Mouse (Mus musculus) 3134 (cell line): Measurements from ENCODE around the gene Uba3.

ENCODE experiments used
- DNase-seq: peaks from one replicate; pipeline ENCODE4 v3.0.0-alpha.2; 2011; ENCODE audit warnings: low spot score; ENCODE audit not compliant: insufficient read length; ENCODE audit errors: extremely low read depth

Gene Uba3

DNA sequence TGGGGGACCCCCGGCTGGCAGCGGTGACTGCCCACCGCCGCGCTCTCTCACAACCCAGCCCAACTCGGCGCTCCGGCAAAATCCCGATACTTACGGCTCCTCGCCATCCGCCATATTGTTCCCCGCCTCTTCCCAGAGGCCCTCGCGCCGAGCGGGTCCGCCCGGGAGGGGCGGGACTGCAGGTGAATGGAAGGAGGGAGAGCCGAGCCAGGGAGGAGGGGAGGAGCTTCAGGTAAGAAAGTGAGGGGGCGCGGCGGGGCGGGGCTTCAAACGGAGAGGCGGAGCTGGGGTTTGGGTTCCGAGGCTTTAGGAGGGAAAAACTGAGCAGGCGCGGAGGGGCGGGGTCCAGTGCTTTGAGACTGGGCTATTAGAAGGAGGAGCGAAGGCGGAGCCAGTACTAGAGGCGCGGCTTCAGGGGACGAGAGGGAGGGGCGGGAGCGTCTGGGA lies at the start of gene Uba3:
Uba3 (minus strand) TSS at position 209 of the 447 bp plus-strand sequence.
- peak; percentile 99 for DNase-seq

GRCm38 (mm10) chr6:97252711-97253221 lies 47.3 kb upstream of the Uba3 start, which contains the start of gene Lmod3:
Gene Lmod3, minus strand, starts transcription at chr6:97252759.
- no peak for DNase-seq

DNA sequence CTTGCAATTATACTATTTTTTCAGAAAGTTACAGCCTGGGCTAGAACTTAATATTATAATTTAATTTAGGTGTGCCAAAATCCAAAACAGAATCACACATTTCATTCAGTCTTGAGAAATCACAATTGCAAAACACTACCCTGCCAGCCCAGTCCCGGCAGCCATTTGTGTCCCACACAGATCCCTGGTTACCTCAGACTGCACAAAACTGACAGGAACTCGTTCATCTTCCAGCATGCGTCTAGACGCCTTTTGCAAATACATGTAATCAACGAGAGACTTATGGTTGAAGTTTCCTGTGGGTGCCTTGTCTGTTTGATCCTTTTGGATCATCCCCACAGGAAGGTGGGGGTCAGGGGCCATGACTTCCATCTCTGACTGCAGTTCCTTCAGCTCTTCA lies 46.6 kb upstream of the Uba3 start:
- DNase-seq = no peak

GRCm38 (mm10) chr6:97250966-97251365 lies 45.5 kb upstream of the Uba3 start:
- no peak for DNase-seq

- no peak for DNase-seq
Observed at GRCm38 (mm10) chr6:97245200-97245599, 39.8 kb upstream of the Uba3 start.

DNA sequence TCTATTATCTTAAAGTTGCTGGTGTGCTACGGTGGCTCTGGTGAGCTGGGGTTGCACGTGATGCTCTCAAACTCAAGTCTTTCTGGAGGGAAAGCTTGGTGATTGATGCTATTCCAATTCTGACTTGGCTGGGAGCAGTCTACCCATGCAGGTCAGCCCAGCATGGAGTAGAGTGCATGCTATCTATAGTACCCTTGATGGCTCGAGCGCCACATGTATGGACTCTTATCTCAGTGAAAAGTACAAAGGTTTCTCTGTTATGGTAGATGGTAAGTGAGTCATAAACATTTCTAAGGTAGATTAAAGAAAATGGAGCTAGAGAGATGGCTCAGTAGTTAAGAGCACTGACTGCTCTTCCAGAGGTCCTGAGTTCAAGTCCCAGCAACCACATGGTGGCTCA lies 37.1 kb upstream of the Uba3 start:
- DNase-seq = no peak

DNA sequence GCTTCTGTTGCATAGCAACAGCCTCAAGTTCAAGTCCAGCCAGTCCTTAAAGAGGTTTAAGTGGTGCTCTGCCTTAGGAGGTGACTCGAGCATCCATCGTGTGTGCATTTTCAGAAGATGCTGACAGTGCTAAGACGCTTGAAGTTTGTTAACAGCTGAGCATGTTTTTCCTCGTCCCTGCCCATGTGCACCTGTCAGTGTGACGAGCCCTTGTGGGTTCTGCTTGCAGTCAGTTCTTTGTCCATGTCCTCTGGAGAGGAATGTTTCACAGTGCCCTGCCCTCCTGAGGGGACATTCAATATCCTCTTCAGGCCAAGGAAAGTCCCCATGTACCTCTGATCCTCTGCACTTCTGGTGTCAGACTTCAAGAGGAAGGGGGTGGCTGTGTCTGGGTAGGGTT lies 34.6 kb upstream of the Uba3 start:
- DNase-seq = no peak

DNA sequence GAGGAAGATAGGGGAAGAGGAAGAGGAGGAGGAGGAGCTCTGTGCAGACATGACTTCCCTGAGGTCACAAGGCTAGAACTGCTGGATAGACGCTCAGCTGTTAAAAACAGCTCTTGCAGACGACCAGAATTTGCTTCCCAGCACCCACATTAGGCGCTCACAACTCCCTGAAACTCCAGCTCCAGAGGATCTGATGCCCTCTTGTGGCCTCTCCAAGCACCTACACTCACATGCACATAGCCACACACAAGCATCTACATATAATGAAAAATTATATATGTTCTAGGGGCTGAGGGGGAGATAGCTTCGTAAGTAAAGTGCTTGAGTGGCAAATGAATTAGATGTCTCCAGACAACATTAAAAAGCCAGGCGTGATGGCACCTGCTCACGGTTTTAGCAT lies 33.9 kb upstream of the Uba3 start:
- DNase-seq = no peak

GRCm38 (mm10) chr6:97236088-97236487 lies 30.6 kb upstream of the Uba3 start:
- no peak for DNase-seq

DNA sequence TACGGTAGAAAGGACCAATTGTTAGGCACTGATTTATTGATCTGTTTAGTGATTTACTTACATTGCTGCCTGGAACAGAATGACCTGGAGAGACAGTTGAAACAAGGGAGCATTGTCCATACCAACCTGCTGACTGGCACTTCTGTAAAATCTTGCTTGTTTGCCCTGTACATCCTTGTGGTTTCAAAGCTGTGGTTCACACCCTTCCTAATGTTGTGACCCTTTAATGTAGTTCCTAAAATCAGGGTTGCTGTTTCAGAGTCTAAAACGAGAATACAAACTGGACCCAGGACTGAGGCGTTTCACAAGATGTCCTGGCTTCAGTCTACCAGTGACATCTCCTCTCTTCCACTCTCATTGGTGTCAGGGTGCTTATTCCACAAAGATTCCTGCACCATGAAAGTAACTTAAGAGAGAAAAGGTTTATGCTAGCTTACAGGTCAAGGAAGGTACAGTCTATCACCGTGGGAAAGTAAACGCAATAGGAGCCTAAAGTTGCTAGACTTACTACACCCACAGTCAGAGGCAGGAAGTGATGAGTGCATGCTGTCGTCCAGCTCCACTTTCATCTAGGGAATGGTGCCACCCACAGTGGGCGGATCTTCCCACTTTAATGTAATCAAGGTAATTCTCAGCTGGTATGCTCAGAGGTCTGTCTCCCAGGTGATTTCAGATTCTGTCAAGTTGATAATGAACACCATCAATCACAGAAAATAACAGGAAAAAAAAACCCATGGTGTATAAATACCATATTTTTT lies 29.6 kb upstream of the Uba3 start:
- DNase-seq = no peak

DNA sequence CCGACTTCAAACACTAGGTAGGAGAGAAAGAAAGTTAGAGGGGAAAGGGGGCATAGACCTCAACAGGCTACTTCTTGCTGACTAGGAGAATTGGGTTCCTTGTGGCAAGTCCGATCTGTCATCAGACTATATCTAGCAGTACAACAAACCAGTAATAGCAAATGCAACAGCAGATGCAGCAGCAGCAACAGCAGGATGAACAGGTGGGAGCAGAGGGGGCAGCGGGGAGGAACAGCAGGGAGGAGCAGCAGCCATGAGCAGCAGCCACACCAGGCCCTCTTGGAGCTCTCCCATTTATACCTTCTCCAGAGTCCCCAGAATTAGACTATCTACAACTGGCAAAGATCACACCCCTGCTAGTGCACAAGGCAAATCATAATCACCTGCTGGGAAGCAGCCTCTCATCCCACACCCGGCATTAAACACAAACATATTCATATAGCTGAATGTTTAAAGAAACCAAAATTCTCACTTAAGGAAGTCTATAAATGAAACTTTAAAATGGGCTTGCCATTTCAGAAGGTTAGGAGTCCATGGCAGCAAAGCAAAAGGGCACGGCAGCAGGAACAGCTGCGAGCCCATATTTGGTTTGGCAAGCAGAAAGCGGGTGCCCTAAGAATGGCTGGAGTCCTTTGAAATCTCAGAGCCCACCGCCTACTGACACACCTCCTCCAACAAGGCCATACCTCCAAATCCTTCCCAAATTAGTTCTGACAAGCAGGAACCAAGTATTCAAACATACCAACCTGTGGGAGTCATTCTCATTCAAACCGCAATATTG lies 21.8 kb upstream of the Uba3 start:
- no peak for DNase-seq

GRCm38 (mm10) chr6:97226083-97226491 lies 20.6 kb upstream of the Uba3 start:
- DNase-seq = no peak

GRCm38 (mm10) chr6:97224505-97224904 lies 19.1 kb upstream of the Uba3 start:
- DNase-seq = no peak

GRCm38 (mm10) chr6:97223566-97223965 lies 18.1 kb upstream of the Uba3 start:
- DNase-seq = no peak

- peak; percentile 59 for DNase-seq
Observed at GRCm38 (mm10) chr6:97222931-97223467, 17.6 kb upstream of the Uba3 start.

- peak; percentile 20 for DNase-seq
Observed at GRCm38 (mm10) chr6:97222321-97222720, 16.9 kb upstream of the Uba3 start.

DNA sequence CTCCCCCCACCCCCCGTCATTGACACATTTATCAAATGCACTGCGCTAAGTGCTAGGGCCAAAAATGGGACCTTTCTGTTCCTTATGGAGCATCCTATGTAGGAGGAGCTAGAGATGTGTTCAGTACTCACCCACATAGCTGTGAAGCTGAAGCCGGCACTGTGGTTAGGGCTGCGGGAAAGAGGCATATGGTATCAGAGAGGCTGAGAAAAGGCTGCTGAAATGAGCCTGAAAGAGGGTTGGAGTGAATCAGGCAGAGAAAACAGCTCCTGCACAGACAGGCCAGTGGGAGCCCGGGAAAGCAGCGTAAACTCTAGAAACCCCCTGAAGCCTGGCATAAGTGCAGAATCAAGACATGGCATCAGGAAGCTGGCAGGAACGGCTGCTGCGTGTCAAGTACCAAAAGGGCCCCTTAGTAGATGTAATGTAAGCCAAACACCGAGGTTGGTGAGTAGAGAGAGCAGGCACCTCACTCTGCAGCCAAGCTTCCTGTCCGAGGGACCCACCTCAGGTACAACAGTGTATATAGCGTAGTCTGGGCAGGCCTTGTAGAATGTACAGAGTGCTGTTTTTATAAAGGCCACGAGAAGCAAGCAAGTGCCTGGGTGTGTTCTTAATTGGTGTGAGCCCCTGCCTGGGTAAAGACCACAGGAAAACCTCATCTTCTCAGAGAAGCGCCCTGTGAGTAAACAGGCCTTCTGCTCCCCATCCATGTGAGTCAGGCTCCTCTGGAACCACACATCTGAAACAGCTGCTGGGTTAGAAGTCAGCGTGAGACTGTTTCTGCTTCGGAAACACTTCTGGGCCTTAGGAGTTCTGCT lies 16.0 kb upstream of the Uba3 start:
- DNase-seq = peak; percentile 11

DNA sequence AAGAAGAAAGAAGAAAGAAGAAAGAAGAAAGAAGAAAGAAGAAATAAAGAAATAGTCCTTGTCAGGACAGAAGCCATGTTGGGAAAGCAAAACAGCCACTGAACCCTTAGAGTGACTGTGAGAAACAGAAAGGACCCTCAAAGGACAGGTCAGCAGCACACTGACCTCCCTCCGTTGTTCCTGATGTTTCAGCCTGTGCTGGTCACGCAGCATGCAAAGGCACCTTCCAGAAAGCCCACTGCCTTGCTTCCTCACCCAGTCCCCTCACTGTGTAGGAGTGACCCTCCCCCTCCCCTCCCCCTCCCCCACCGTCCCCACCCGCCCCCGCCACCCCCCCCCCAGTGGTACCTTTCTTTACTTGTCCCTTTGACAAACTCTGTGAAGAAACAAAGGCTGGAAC lies 15.2 kb upstream of the Uba3 start:
- no peak for DNase-seq

DNA sequence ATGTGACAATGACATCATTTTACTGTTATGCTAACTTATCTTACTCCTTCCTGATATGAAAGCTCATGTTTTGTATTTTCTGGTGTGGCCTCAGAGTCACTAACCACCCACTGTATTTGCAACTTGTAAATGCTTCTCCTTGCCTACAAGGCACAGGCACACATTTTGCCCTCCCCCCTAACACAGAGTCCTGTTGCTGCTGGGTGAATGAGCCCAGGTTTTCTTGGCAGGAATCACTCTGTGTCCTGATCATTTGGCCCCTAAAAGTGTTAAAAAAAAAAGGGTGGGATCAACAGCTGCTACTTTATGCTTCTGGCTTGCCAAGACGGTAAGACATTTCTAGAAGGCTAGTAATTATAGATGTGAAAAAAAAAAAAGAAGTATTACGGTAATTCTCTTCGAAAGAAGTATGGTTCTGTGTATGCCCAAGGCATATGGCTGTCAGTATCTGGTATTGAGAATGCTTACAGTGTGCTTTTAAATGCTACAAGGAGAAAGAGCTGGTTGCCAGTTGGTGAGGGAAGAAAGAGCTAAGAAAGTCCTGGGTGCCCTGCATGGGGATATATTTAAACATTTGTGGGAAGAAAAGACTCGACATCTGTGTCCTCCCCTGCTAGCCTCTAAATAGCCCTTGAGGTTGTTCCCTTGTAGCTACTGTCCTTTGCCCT lies 10.8 kb upstream of the Uba3 start:
- DNase-seq = no peak

DNA sequence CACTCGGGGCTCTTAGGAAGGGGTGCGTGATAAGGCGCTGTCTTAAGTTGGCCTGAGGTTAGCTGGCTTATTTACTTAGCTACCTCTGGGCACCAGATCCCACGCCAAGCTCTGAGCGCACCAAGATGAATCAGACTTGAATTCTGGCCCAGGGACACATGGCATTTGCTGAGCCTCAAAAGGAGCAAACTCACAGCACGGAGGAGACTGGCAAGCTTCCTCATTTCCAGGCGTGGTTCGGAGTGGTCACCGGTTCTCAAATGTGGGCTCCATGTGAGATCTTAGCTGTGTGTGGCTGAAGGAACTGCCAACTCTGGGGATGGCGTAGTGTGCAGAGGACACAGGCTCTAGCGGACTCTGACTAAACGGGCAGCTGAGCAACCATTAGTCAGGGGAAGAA lies 6.5 kb upstream of the Uba3 start:
- DNase-seq = peak; percentile 85
